Mouse (Mus musculus): ENCODE measurements at regions not wholly inside any gene's neighbourhood (a gene's known extent, or its start where the extent isn't known, plus 50 kb on each side); places are given as distances from the start of the nearest gene placed in this dataset.

- DNase-seq (ENCODE audit: low read depth in 1 of 2, low spot score in 2 of 2) = no peak
Measured at GRCm38 (mm10) chr6:117611281-117611680, 229.7 kb upstream of the Zfp637 start.

- no peak for DNase-seq (ENCODE audit: low read depth in 1 of 2, low spot score in 2 of 2)
Measured at GRCm38 (mm10) chr6:117611965-117612364, 229.0 kb upstream of the Zfp637 start.

- DNase-seq (ENCODE audit: low read depth in 1 of 2, low spot score in 2 of 2) = no peak
Measured at GRCm38 (mm10) chr6:117612421-117612820, 228.6 kb upstream of the Zfp637 start.

- DNase-seq (ENCODE audit: low read depth in 1 of 2, low spot score in 2 of 2) = no peak
Measured at GRCm38 (mm10) chr6:117613656-117614350, 227.2 kb upstream of the Zfp637 start.

- no peak for DNase-seq (ENCODE audit: low read depth in 1 of 2, low spot score in 2 of 2)
Measured at GRCm38 (mm10) chr6:117614386-117614785, 226.6 kb upstream of the Zfp637 start.

- no peak for DNase-seq (ENCODE audit: low read depth in 1 of 2, low spot score in 2 of 2)
Measured at GRCm38 (mm10) chr6:117617168-117617567, 223.8 kb upstream of the Zfp637 start.

GRCm38 (mm10) chr6:117617951-117618350 lies 223.0 kb upstream of the Zfp637 start:
- DNase-seq (ENCODE audit: low read depth in 1 of 2, low spot score in 2 of 2) = no peak

GRCm38 (mm10) chr6:117619606-117620005 lies 221.4 kb upstream of the Zfp637 start:
- DNase-seq (ENCODE audit: low read depth in 1 of 2, low spot score in 2 of 2) = no peak

GRCm38 (mm10) chr6:117622446-117622845 lies 218.5 kb upstream of the Zfp637 start:
- DNase-seq (ENCODE audit: low read depth in 1 of 2, low spot score in 2 of 2) = no peak

GRCm38 (mm10) chr6:117622946-117623345 lies 218.0 kb upstream of the Zfp637 start:
- no peak for DNase-seq (ENCODE audit: low read depth in 1 of 2, low spot score in 2 of 2)

- no peak for DNase-seq (ENCODE audit: low read depth in 1 of 2, low spot score in 2 of 2)
Measured at GRCm38 (mm10) chr6:117625716-117626115, 215.3 kb upstream of the Zfp637 start.

- DNase-seq (ENCODE audit: low read depth in 1 of 2, low spot score in 2 of 2) = no peak
Measured at GRCm38 (mm10) chr6:117627461-117627860, 213.5 kb upstream of the Zfp637 start.

GRCm38 (mm10) chr6:117646628-117647027 lies 194.4 kb upstream of the Zfp637 start:
- no peak for DNase-seq (ENCODE audit: low read depth in 1 of 2, low spot score in 2 of 2)

GRCm38 (mm10) chr6:117650541-117650940 lies 190.4 kb upstream of the Zfp637 start:
- no peak for DNase-seq (ENCODE audit: low read depth in 1 of 2, low spot score in 2 of 2)

- no peak for DNase-seq (ENCODE audit: low read depth in 1 of 2, low spot score in 2 of 2)
Measured at GRCm38 (mm10) chr6:117651551-117651950, 189.4 kb upstream of the Zfp637 start.

- DNase-seq (ENCODE audit: low read depth in 1 of 2, low spot score in 2 of 2) = no peak
Measured at GRCm38 (mm10) chr6:117652012-117652411, 189.0 kb upstream of the Zfp637 start.

- no peak for DNase-seq (ENCODE audit: low read depth in 1 of 2, low spot score in 2 of 2)
Measured at GRCm38 (mm10) chr6:117652917-117653316, 188.1 kb upstream of the Zfp637 start.

GRCm38 (mm10) chr6:117653886-117654425 lies 187.0 kb upstream of the Zfp637 start:
- DNase-seq (ENCODE audit: low read depth in 1 of 2, low spot score in 2 of 2) = no peak

GRCm38 (mm10) chr6:117655986-117656385 lies 185.0 kb upstream of the Zfp637 start:
- no peak for DNase-seq (ENCODE audit: low read depth in 1 of 2, low spot score in 2 of 2)

GRCm38 (mm10) chr6:117660576-117660975 lies 180.4 kb upstream of the Zfp637 start:
- DNase-seq (ENCODE audit: low read depth in 1 of 2, low spot score in 2 of 2) = no peak

- no peak for DNase-seq (ENCODE audit: low read depth in 1 of 2, low spot score in 2 of 2)
Measured at GRCm38 (mm10) chr6:117662635-117663034, 178.3 kb upstream of the Zfp637 start.

- no peak for DNase-seq (ENCODE audit: low read depth in 1 of 2, low spot score in 2 of 2)
Measured at GRCm38 (mm10) chr6:117670337-117670736, 170.6 kb upstream of the Zfp637 start.

All from monocyte, adult 2 months (primary cell).